In genomic region chr1:91096490-91096889, GRCm38 (mm10) we compare ENCODE assay signal across 15 mouse cellular contexts. TPM values are rescaled to one million over a fixed set of nuclear protein-coding genes. Genes with fewer than 3 reads are reported as not detected.
DNase-seq lines count a peak whose midpoint lies in the region; ATAC-seq and TF ChIP-seq lines count a peak whose summit lies in the region.
"Had no signal": no experiment of that assay in that cellular context is flagged by ENCODE, and none has a peak within 500 bp of the region (broad histone marks: within the 10 kb centered on the region; RNA-seq: fewer than 3 reads in every experiment).

No protein-coding gene starts in this region.

- TF ChIP-seq POLR2A in bone marrow, adult 2 months (IDR thresholded peaks at IDR 0.05; ENCODE audit: borderline replicate concordance, control insufficient read depth, low read depth, low read length) = no peak

- H3K27ac ChIP-seq in heart, postnatal 0 days (ENCODE audit: low read depth) = peak overlapping the region; percentile 71
- peak overlapping the region; percentile 44; the same call in 1 of the 2 replicates for H3K27ac ChIP-seq in bone marrow, adult 2 months (ENCODE audit: control insufficient read depth, insufficient read depth, low read depth, low read length, poor library complexity)
- H3K27ac ChIP-seq in forebrain, embryonic 11.5 days (ENCODE audit: low read depth, low read length) = no peak overlapping the region
- H3K27ac ChIP-seq: neural tube, embryonic 15.5 days had no signal

- H3K9ac ChIP-seq in heart, postnatal 0 days (replicated peaks; ENCODE audit: low read depth, low read length) = no peak overlapping the region
- H3K9ac ChIP-seq in forebrain, embryonic 11.5 days (ENCODE audit: low read length) = no peak overlapping the region
- H3K9ac ChIP-seq: neural tube, embryonic 15.5 days had no signal

- ATAC-seq in heart, postnatal 0 days (ENCODE audit: insufficient read depth, low read depth) = no peak
- 0 out of 2 replicates have a peak, but pooled peaks have one; percentile 25 for ATAC-seq in neutrophil, adult 5-6 weeks (ENCODE audit: extremely low read depth, insufficient number of reproducible peaks, low FRiP score, poor library complexity, severe bottlenecking)
- ATAC-seq in forebrain, embryonic 11.5 days (replicated peaks; ENCODE audit: low FRiP score) = no peak
- ATAC-seq: forebrain, embryonic 16.5 days; intestine, embryonic 16.5 days had no signal

- H3K4me2 ChIP-seq in heart, postnatal 0 days (ENCODE audit: low read depth, low read length) = no peak overlapping the region
- no peak overlapping the region for H3K4me2 ChIP-seq in forebrain, embryonic 11.5 days (ENCODE audit: low read depth, low read length, severe bottlenecking)
- H3K4me2 ChIP-seq: neural tube, embryonic 15.5 days had no signal

- no peak for TF ChIP-seq EP300 in heart, postnatal 0 days (IDR thresholded peaks at IDR 0.05; ENCODE audit: low read depth)

- H3K27me3 ChIP-seq in heart, postnatal 0 days (ENCODE audit: control insufficient read depth, insufficient read depth, low read length) = no peaks in the 10 kb centered on the region
- H3K27me3 ChIP-seq in forebrain, embryonic 11.5 days (ENCODE audit: control insufficient read depth, insufficient read depth, low read length) = no peaks in the 10 kb centered on the region
- H3K27me3 ChIP-seq: neural tube, embryonic 15.5 days had no signal

- DNase-seq in heart, postnatal 0 days (ENCODE audit: low spot score) = no peak
- DNase-seq in heart, adult 18-20 months = no peak
- peak; percentile 63 for DNase-seq in A20 (ENCODE audit: low read depth, low spot score)
- no peak for DNase-seq in embryo, embryonic 10.5 days (ENCODE audit: low spot score)
- DNase-seq in forebrain, embryonic 11.5 days (ENCODE audit: low spot score) = no peak
- no peak for DNase-seq in kidney, postnatal 4 days
- DNase-seq: heart, postnatal 10 days; right cerebral cortex, postnatal 25 days had no signal

- H3K36me3 ChIP-seq in heart, postnatal 0 days (replicated peaks; ENCODE audit: control insufficient read depth, insufficient read depth, low read length) = peaks cover 51% of the 10 kb centered on the region
- no peaks in the 10 kb centered on the region for H3K36me3 ChIP-seq in forebrain, embryonic 11.5 days (ENCODE audit: control insufficient read depth, insufficient read depth, low read length)

- 67% methylated on average over 5 of the region's 5 CpGs for WGBS in heart, postnatal 0 days
- WGBS in bone marrow, adult 2 months = 33% methylated on average over 5 of the region's 5 CpGs
- WGBS in forebrain, embryonic 11.5 days = 71% methylated on average over 5 of the region's 5 CpGs

- H3K9me3 ChIP-seq in heart, postnatal 0 days (replicated peaks; ENCODE audit: control insufficient read depth, low read length) = no peaks in the 10 kb centered on the region
- H3K9me3 ChIP-seq in forebrain, embryonic 11.5 days (ENCODE audit: control insufficient read depth, low read length) = no peaks in the 10 kb centered on the region
- H3K9me3 ChIP-seq: neural tube, embryonic 15.5 days had no signal

- TF ChIP-seq CTCF in heart, postnatal 0 days (IDR thresholded peaks at IDR 0.05; ENCODE audit: low read depth) = no peak
- no peak for TF ChIP-seq CTCF in bone marrow, adult 2 months (IDR thresholded peaks at IDR 0.05; ENCODE audit: control insufficient read depth, insufficient read depth, low read length)

- H3K4me1 ChIP-seq in heart, postnatal 0 days (ENCODE audit: control insufficient read depth, insufficient read depth) = peaks cover 38% of the 10 kb centered on the region
- peaks cover 19% of the 10 kb centered on the region for H3K4me1 ChIP-seq in bone marrow, adult 2 months (ENCODE audit: control insufficient read depth, insufficient read depth, low read length)
- H3K4me1 ChIP-seq in forebrain, embryonic 11.5 days (replicated peaks; ENCODE audit: control insufficient read depth, insufficient read depth, low read length) = 0 out of 2 replicates have a peak, but pooled peaks cover 2% of the 10 kb centered on the region
- H3K4me1 ChIP-seq: neural tube, embryonic 15.5 days had no signal

- no peak overlapping the region for H3K4me3 ChIP-seq in heart, postnatal 0 days (ENCODE audit: low read depth, low read length)
- no peak overlapping the region for H3K4me3 ChIP-seq in bone marrow, adult 2 months (replicated peaks; ENCODE audit: control insufficient read depth, low read depth, low read length)
- no peak overlapping the region for H3K4me3 ChIP-seq in forebrain, embryonic 11.5 days (ENCODE audit: low read depth, low read length)
- H3K4me3 ChIP-seq: neural tube, embryonic 15.5 days had no signal

RNA-seq across cellular contexts. Expression of gene Rbm44, which starts 48.4 kb away (rescaled TPM):
- 0.04 and 4.4 TPM in 2 replicates for total RNA-seq in heart, postnatal 0 days (2014; rRNA removed; ENCODE audit: low replicate concordance)
- polyA plus RNA-seq in heart, postnatal 0 days (2015; fragmentation: Nextera tagmentation; extraction: Ambion mirVana) = 0.71 and 0.97 TPM in 2 replicates
- not detected for total RNA-seq in heart, adult 18-20 months (2021)
- polyA plus RNA-seq in bone marrow, adult 2 months (2011; ENCODE audit: insufficient read depth, insufficient read length, low replicate concordance, missing spikeins) = 4.2 and 11.0 TPM in 2 replicates
- 1.5 TPM in 1 of 2 replicates, not detected in the other for total RNA-seq in neutrophil, adult 5-6 weeks (2017)
- polyA plus RNA-seq in forebrain, embryonic 11.5 days (2014; fragmentation: Nextera tagmentation; extraction: Ambion mirVana) = 0.37 and 0.51 TPM in 2 replicates
- total RNA-seq: layer of hippocampus, postnatal 14 days had no signal
- polyA plus RNA-seq: liver, adult 2 months had no signal
